Mouse (Mus musculus) T-cell, adult 2 months (primary cell): ENCODE results near the gene AL607142.1.
A peak's percentile ranks its signal among the peaks of the same experiment; 100 is the strongest.

Experiments
- DNase-seq: peaks from one replicate; pipeline ENCODE4 v3.0.0; 2022; ENCODE audit warnings: low spot score

The AL607142.1 gene

DNA sequence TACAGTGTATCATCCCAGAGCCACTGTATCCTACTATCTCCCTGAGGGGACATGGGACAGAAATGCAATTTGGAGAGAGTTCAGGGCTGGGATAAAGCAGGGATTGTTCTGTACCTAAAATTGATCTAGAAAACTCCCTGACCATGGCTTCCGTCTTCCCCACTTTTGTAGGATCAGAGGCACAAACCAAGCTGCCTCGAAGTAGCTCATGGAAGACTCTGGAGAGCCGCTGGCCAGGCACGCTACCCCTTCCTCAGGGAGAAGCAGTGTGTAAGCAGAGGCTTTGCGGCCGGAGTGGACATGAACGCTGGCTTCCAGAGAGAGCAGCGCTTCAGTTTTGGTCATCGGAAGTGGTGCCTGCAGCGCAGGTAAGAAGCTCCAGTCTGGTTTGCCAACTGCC, at the start of gene AL607142.1:
TSS of gene AL607142.1 (plus strand) at position 301 of the 400 bp plus-strand sequence.
- DNase-seq: no peak

DNA sequence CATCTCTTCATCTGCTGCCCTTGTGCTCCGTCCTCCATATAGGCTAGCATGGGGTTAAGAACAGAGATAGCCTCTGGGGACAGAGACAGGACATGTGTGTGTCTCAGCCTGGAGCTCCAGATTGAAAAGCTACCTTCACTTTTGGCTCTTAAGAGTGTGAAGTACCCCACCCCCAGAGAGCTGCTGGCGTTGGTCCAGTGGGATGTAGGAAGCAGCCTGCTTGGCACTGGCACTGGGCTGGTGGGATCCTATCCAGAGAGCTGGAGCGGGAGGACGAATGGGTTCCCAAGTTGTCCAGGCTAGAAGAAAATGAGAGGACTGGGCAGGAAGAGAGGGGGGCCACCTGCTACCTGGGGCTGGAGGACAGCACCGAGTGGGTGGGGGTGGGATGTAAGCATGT, 46.4 kb upstream of the AL607142.1 start:
- DNase-seq: no peak

DNA sequence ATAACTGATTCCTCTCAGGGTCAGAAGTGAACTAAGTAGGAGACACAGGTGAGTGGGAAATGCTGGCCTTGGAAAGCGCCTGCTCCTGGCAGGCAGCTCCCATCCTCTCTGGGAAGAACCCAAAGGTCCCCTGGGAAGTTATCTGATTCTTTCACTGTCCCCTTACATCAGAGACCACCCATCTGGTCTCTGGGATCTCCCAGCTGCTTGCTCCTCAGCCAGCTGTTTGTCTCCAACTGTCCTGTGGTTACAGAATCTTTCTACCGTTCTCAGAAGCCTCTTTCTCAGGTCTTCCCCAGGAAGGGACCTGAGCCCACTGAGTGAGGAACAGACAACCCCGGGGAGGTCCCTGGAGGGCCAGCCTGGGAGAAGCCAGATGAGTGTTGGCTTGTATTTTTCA, 42.4 kb upstream of the AL607142.1 start:
- no peak for DNase-seq

DNA sequence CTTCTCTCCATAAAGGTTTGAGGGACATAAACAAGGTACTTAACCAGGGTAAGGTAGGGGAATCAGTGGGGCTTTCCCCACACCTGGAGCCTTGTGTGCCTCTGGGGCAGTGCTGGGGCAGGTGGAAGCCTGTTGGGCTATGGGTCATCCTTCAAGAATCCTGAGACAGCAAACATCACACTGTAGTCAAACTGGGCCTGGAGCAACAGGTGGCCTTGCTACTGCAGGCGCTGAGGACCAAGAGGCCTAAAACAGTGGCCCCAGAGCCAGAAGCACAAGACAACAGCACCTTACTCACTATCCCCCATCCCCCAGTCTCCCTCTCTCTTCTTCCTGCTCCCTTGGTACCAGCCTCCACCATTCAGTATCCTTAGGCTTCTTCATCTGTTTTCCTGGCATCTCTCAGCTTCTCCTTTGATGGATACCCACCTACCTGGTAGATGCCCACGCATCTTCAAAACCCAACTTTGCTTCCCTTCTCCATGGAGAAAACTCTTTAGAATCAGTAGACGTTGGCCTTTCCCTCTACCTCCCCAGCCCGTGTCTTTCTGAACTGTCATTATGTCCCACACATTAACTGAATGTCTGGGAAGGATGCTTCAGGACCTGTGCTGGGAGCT, 41.5 kb upstream of the AL607142.1 start:
- DNase-seq: no peak

DNA sequence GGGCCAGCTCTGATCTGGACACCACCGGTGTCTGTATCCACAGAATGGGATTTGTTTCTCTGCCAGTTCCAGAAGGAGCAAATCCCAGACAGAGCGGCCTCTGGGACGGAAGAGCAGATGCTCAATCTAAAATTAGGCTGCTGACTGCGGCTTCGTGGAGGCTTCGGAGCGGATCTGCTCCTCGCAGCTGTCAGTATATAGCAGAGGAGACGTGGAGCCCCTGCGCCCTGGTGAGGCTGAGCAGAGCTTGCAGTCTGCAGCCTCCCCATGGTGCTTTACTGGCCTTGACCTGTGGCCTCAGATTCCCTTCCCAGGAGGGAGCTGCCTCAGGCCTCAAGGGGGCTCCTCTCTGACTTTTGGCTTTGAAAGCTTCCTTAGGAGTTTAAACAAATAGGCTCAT, 40.7 kb upstream of the AL607142.1 start:
- DNase-seq: no peak

DNA sequence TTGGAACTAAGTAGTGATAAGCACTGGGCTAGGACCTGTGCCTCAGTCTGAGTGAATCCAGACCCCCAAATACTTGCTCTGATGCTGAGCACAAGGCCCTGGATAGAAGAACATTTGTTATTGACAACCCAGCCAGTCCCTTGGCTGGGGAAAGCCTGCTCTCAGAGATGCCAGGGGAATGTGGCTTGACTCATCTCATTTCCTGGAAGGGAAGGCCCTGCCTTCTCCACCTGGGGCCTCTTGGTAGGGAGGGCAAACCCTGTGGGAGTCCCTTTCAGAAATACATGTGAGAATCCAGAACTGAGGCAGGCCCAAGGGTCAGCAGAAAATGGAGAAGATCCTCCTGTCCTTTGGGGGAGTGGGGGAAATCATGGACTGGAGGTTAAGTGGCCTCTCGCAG, 37.1 kb upstream of the AL607142.1 start:
- DNase-seq: no peak

DNA sequence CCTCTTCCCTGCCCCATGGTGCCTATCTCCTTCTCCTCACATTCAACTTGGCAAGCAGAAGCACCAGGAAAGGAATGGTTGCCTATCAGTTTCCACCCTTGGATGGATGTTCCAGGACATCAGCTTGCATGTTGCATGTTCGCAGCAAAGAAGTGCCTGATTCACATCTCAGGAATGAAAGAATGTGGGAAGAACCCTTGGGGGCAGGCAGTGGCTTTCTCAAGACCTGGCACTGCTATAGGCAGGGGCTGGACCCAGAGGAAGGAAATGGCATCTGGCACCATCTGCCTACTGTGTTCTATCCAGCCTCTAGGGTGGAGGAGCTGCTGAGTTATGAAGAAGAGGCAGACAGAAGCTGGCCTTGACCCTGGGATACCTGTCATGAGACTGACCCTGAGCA, 34.9 kb upstream of the AL607142.1 start:
- no peak for DNase-seq

DNA sequence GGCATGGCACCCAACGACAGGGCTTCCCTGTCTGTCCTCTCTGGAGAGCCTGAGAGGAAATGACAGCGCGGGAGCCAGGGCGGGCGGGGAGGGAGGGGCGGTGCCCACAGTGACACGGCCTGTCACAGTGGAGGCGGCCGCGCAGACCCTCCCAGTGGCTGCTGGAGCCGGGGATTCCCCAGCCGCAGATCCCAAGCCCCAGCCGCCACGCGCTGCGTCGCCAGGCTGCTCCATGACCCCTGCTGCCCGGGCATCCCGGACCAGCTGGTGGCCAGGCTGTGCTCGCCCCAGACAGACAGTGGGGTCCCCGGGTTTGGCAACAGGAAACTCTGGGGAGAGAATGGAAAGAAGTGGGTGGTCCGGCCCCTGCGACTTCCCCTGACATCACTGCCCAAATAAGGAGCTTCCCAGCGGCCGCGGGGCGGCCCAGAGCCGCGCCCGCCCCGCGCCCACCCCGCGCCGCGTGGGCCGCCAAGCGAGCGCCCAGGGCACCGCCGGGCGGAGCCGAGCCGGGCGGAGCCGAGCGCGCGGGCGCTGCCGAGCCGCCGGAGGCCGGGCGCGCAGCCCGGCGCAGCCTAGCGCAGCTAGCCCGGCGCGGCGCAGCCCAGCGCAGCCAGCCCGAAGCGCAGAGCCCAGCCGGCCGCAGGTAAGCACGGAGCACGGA, 32.3 kb upstream of the AL607142.1 start:
- peak; percentile 66 for DNase-seq

DNA sequence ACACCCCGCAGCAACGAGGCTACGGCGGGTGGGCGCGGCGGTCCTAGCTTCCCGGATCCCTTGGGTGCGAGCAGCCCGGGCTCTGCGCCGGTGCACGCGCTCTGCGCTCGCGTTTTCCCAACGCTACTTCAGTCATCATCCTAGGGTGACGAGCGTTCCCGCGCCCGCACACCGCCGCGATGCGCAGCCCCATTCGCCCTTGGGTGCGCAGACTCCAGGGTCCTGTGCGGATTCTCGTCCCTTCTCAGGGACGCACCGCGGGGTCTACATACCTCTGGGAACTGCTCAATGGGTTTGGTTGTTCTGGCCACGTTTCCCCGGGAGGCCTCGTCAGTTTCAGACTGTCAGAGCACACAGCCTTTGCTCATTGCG, 31.8 kb upstream of the AL607142.1 start:
- DNase-seq: peak; percentile 20

DNA sequence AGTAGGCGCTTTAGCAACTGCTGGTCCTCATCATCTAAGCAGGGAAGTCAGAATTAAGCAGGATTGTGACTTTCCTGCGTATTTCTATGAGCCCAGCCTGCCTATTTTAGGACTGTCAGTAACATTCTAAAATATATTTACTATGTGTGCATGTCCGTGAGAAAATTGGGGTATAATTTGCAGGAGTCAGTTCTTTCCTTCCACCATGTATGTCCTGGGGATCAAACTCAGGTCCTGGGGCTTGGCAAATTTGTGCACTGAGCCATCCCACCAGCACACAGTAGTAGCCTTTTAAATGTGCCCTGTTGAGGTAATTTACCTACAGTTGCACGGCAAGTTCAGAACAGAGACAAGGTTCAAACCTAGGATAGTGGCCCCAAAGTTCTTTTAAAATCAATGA, 28.5 kb upstream of the AL607142.1 start:
- no peak for DNase-seq

DNA sequence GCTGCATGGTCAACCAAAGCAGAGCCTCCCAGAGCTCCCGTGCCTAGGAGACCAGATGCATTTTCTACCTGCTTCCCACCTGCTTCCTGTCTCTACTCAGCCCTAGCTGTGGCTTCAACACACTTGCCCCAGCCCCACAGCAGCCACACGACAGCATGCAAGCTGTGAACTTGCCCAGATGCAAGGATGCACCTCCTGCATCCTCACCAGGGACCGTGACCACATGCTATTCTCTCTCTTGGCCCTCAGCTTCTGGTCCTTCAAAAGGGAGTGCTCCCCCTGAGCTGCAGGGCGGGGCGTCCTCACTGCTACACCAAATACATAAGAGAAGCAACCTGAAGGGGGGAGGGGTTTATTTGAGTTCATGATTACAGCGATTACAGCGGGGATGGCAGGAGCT, 27.8 kb upstream of the AL607142.1 start:
- no peak for DNase-seq

DNA sequence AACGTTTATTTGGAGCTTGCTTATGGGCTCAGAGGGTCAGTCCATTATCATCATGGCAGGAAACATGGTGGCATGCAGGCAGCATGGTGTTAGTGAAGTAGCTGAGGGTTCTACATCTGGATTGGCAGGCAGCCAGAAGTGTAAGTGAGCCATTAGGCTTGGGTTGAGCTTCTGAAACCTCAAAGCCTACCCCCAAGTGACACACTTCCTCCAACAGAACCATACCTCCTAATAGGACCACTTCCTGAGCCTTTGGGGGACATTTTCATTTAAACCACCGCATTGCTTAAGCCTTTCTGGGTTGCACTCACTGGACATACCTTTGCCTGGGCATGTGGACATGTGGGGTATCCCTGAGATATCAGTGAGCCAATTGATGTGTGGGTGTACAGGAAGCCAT, 23.3 kb upstream of the AL607142.1 start:
- DNase-seq: no peak

DNA sequence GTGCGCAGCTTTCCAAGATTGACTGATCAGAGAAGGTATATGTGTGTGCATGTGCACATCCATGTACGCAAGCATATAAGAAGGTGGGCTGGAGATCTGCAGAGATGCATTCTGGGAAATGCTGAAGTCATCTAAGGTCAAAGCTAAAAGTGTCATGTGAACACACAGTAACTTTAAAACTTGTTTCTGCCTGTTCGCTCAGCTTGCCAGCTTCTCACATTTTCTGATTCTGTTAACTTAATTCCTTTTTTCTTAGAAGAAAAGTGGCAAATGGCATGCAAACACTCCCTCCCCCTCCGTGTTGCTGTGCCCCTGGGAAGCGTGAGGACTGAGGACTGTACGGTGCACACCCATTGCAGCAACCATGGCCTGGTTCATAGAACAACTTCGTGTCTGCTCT, 22.3 kb upstream of the AL607142.1 start:
- no peak for DNase-seq

DNA sequence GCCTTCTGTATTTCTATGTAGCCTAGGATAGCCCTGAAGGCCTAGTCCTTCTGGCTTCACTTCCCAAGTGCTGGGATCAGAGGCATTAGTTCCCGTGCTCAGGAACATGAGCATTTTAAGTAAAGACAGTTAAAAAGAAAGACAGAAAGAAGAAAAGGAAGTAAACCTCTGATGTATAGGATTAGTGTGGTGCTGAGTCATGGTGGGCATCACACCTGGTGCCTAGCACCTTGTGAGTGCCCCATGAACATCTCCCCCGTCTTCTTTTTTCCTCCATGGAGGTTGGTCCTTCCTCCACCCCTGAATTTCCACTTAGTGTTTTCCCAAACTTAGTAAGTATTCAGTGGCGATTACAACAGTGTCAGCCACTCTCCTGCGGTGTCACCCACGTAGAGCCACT, 20.2 kb upstream of the AL607142.1 start:
- no peak for DNase-seq

DNA sequence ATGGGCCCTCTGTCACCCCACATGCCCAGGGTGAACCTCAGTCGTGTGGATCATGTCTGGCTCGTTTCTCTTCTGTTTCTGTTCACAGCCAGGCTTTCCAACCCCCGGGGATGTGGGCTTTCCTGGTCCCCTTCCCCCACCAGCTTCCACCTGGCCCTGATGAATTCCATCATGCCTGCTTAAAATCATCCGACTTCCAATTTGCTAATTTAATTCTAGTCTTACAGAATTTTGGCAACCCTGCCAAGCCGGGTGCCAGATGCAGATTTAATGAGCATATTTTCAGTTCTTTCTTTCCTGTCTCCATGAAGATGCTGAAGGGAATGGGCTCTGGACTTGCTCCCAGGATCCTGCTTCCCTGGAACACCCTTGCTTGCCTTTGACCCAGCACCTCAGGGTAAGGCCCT, 19.7 kb upstream of the AL607142.1 start:
- no peak for DNase-seq

DNA sequence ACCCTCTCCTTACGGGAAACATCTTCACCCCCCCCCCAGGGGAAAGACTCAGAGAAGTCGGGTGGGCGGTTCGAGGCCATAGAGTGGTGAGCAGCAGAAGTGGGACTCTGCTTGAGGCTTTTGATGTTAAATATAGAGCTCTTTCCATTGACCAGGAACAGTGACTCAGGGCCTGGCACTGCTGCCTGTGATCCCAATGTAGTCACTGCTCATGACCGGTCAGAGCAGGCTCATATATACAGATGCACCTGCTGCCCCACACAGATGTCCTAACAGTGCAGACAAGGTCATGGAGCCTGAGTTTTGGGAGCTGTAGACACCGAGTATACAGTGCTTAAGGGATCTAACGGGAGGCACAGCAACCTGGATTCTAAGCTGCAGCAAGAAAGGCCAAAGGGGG, 18.9 kb upstream of the AL607142.1 start:
- DNase-seq: no peak

DNA sequence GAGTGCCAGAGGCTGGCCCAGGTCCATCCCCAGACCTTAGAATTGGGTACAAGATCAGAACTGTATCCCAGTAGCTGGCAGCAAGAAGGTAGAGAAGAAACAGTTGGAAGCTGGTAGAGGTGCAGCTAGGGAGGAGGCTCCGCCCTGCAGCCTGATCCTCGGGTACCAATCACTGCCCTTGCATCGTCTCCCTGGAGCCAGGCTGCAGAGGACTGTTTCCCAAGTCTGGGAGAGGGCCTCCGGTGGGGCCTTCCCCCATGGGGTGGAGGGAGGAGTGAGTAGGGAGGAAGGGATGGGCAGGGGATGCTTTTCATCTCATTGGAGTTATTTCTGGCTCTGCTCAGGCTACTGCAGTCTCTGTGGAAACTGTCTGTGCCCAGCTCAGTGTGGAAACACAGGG, 17.7 kb upstream of the AL607142.1 start:
- no peak for DNase-seq

DNA sequence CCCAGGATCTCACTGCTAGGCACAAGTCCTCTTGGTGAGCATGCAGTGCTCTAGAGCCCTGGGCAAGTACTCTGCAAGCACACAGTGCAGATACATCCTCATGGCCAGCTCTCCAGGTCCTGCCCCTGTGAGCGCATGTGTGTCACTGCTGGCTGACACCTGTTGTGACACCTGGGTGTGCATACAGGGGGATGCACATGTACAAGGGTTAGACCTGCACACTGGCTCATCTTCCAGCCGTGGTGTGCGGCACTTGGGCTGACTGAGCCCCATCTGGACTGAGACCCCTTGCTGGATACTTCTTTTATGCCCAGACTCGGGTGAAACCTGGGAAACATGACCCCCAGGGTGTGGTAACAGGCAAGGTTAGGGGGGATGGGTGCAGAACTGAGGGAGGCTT, 16.5 kb upstream of the AL607142.1 start:
- no peak for DNase-seq

DNA sequence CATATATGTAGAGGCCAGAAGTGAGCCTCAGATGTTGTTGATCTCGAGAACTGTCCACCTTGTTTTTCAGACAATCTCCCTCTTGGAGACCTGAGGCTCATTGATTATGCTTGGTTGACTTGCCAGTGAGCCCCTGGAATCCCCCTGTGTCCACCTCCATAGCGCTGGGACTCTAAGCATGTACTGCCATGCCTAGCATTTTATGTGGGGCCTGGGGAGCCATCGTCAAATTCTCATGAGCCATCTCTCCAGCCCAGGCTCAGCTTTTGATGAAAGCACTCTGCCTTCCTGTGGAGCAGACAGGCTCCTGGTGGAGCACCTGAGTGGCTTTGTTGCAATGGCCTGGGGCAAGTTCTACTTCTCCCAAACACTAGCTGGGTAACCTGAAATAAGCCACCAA, 14.9 kb upstream of the AL607142.1 start:
- DNase-seq: no peak

DNA sequence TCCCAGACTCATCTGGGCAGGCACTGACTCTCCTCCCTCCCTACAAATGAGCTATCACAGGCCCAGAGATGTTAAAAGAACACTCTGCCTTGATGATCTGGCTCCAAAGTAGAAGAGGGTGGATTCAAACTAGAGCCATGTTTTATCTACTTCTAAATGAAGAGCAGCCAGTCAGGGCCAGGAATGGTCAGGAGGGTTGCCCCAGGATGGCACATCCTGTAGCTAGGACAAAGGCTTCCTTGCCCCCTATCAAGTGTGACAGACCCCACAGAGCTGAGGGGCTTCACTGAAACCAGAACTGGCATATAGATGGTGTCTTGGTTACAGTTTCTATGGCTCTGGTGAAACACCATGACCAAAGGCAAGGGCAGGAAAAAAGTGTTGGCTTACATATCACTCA, 12.3 kb upstream of the AL607142.1 start:
- no peak for DNase-seq

DNA sequence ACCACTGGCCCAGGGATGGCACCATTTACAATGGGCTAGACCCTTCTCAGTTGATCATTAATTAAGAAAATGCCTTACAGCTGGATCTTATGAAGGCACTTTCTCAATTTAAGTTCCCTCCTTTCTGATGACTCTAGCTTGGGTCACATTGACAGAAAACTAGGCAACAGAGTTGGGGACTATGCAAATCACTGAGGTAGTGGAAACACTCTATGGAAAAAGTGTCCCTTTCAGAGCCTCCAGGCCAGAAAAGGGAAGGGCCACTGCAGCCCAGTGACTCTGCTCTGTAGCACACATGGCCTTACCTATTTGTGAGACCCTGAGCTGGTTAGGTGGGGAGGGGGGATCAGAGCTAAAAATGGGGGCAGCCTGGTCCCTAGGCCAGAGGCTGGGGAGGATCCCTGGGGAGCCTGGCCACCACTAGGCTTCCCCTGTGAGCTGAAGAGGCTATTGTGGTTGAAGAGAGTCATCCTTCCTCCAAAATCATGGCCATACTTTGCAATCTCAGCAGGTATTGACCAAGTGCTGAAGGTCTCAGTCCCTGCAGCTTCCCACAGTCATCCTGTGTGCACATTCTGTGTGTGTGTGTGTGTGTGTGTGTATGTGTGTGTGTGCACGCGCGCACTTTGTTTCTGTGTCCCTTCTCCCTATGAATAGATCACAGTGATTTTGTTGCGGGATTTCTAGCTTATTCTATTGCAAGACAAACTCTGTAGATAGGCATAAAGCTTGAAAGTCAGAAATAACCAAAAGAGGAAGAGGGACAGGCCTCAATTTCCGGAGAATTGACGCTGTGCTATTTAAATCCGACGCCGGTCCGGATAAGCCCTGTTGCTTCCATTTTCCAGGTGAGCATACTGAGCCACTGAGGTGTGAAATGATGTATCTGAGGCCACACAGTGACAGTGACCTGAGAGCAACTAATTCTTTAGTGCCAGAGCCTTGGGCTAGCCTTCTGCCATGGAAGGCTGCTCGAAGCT, 11.5 kb upstream of the AL607142.1 start:
- DNase-seq: no peak

DNA sequence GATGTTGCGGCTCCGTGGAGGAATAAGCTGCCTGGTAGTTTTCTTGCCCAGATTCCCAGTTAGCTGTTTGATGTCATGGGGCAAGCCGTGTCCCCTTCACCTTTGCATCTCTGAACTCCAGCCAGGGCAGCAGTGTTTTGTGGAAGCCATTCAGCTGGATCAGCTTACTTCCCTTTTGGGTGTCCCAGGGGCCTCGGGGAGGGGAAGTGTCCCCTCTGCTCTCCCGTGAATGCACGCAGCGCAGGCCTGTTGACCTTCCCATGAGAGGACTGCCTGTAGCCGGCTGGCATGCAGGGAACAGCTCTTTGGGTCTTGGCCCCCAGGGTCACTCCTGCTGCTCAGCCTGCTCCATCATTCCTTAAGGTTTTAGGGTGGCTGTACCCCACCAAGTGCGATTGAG, 10.7 kb upstream of the AL607142.1 start:
- no peak for DNase-seq

DNA sequence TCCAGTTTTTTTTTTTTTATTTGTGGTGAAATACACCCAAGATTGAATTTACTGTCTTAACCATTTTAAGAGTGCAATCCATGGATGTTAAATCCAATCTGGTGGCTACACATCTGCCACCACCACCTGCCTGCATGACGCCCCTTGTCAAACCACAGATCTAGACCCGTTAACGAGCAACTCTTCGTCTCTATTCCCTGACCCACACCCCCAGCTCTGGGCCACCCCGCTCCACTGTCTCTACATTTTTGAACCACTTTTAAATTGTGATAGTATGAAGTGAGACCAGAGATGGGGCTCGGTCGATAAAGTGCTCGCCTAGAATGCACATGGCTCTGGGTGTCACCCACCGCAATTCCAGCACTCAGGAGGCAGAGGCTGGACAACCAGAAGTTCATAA, 8.3 kb upstream of the AL607142.1 start:
- DNase-seq: no peak
